Mouse (Mus musculus): Measurements from ENCODE around the gene Gm4791. TPM values are rescaled to one million over a fixed set of nuclear protein-coding genes. Genes with fewer than 3 reads are reported as not detected.

The Gm4791 gene
- total and polyA plus RNA-seq, 3 experiments = not detected

DNA sequence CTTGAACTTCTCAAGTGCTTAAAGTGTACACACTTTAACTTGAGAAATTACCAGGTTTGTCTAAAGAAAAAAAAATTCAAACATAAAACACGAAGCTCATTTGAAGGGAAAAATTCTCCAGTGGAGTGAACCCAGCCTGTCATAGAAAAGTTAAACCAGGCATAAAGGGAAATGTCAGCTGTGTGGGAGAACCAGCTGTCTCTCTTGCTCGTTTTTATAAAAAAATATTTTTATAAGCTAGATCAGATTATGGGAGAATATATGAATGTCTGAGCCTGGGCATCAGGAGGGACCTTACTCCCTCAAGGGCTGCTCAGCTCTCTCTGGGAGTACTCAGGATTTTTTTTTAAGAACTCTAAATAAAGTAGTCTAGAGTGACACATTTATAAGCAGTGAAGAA is 15.1 kb upstream of the Gm4791 start:
- in situ Hi-C loops (cut with MboI; ENCODE audit: low pct_ligation_motif_present, low pct_unique_long_range_greater_than_20kb, low sequenced_read_pairs) = no loop called here
- dilution Hi-C loops (cut with MboI; ENCODE audit: extremely low pct_ligation_motif_present, extremely low pct_unique_long_range_greater_than_20kb, low sequenced_read_pairs) = no loop called here
- H3K27ac ChIP-seq (ENCODE audit: insufficient read depth, low read depth) = no peak overlapping the region
- H3K4me2 ChIP-seq (ENCODE audit: insufficient read depth, low read depth, poor library complexity, severe bottlenecking) = no peak overlapping the region
- no peaks in the 10 kb centered on the region for H3K79me2 ChIP-seq (replicated peaks; ENCODE audit: control insufficient read depth, extremely low read depth, insufficient read depth, poor library complexity, severe bottlenecking)
- H3K9ac ChIP-seq (ENCODE audit: insufficient read depth, low read depth) = no peak overlapping the region
- H3K4me3 ChIP-seq (replicated peaks in 1 of 3; ENCODE audit: low read depth in 2 of 3, low read length in 2 of 3, poor library complexity in 1 of 3) = no peak overlapping the region
- no peaks in the 10 kb centered on the region for H3K4me1 ChIP-seq (ENCODE audit: control insufficient read depth in 1 of 2, insufficient read depth in 2 of 2)
- TF ChIP-seq MXI1 (IDR thresholded peaks at IDR 0.05; ENCODE audit: low read depth, low read length) (no peak), PAX5 (IDR thresholded peaks at IDR 0.05; ENCODE audit: low read length) (no peak), ZC3H11A (IDR thresholded peaks at IDR 0.05; ENCODE audit: low read depth, low read length) (no peak), RAD21 (IDR thresholded peaks at IDR 0.05; ENCODE audit: low read depth, low read length) (no peak)
- H3K9me3 ChIP-seq (replicated peaks; ENCODE audit: low read length) = peaks cover 84% of the 10 kb centered on the region
- H3K36me3 ChIP-seq (replicated peaks in 1 of 2; ENCODE audit: control insufficient read depth in 1 of 2, insufficient read depth in 1 of 2, low read length in 1 of 2) = no peaks in the 10 kb centered on the region
- DNase-seq (ENCODE audit: extremely low read depth) = no peak
- H3K27me3 ChIP-seq (replicated peaks) = no peaks in the 10 kb centered on the region

DNA sequence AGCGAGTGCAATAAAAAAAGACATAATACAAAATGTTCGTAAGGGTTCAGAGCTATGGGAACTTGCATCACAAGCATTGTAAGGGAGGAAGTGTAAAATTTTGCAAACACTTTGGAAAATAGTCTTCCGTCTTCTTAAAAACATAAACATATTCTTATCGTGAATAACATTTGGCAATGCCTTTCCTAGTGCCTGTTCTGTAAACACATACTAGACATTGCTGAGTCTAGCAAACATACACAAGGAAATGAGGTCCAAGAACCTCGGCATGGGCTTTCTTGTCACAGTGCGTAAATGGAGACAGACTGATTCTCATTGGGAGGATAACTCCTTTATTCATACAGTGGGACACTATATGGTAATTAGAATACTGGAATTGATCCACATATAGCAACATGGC is 43.0 kb downstream of the Gm4791 start:
- dilution Hi-C loops (cut with MboI; ENCODE audit: extremely low pct_ligation_motif_present, extremely low pct_unique_long_range_greater_than_20kb, low sequenced_read_pairs) = no loop called here
- TF ChIP-seq IRF4 (IDR thresholded peaks at IDR 0.05; ENCODE audit: low read depth, low read length) (no peak), PAX5 (IDR thresholded peaks at IDR 0.05; ENCODE audit: low read length) (no peak), ELF1 (IDR thresholded peaks at IDR 0.05; ENCODE audit: low read depth, low read length) (no peak), SIN3A (IDR thresholded peaks at IDR 0.05; ENCODE audit: low read length) (no peak), ZMIZ1 (IDR thresholded peaks at IDR 0.05; ENCODE audit: low read depth, low read length) (no peak), ZC3H11A (IDR thresholded peaks at IDR 0.05; ENCODE audit: low read depth, low read length) (no peak), JUND (conservative IDR thresholded peaks at IDR 0.05; ENCODE audit: low read depth, low read length) (no peak), JUN (IDR thresholded peaks at IDR 0.05; ENCODE audit: insufficient read depth, low read depth, low read length) (no peak), CHD2 (IDR thresholded peaks at IDR 0.05; ENCODE audit: low read length) (no peak), MAZ (IDR thresholded peaks at IDR 0.05; ENCODE audit: low read depth, low read length) (no peak), NRF1 (IDR thresholded peaks at IDR 0.05; ENCODE audit: low read depth, low read length) (no peak), USF1 (IDR thresholded peaks at IDR 0.05; ENCODE audit: low read depth, low read length) (no peak)
- no peak overlapping the region for H3K4me3 ChIP-seq (replicated peaks in 1 of 3; ENCODE audit: low read depth in 2 of 3, low read length in 2 of 3, poor library complexity in 1 of 3)
- H3K4me1 ChIP-seq (ENCODE audit: control insufficient read depth in 1 of 2, insufficient read depth in 2 of 2) = no peaks in the 10 kb centered on the region
- H3K4me2 ChIP-seq (ENCODE audit: insufficient read depth, low read depth, poor library complexity, severe bottlenecking) = no peak overlapping the region
- H3K9me3 ChIP-seq (replicated peaks; ENCODE audit: low read length) = peaks cover 67% of the 10 kb centered on the region
- no peaks in the 10 kb centered on the region for H3K36me3 ChIP-seq (replicated peaks in 1 of 2; ENCODE audit: control insufficient read depth in 1 of 2, insufficient read depth in 1 of 2, low read length in 1 of 2)
- no peaks in the 10 kb centered on the region for H3K27me3 ChIP-seq (replicated peaks)
- H3K9ac ChIP-seq (ENCODE audit: insufficient read depth, low read depth) = no peak overlapping the region
- no peak overlapping the region for H3K27ac ChIP-seq (ENCODE audit: insufficient read depth, low read depth)
- H3K79me2 ChIP-seq (replicated peaks; ENCODE audit: control insufficient read depth, extremely low read depth, insufficient read depth, poor library complexity, severe bottlenecking) = no peaks in the 10 kb centered on the region
- in situ Hi-C loops (cut with MboI; ENCODE audit: low pct_ligation_motif_present, low pct_unique_long_range_greater_than_20kb, low sequenced_read_pairs) = no loop called here
- DNase-seq (ENCODE audit: extremely low read depth) = no peak

Measured in CH12.LX (cell line).